Mouse (Mus musculus): Measurements from ENCODE around the gene Plac8. TPM values are rescaled to one million over a fixed set of nuclear protein-coding genes. Genes with fewer than 3 reads are reported as not detected.

The Plac8 gene
- 0.56 and 0.63 TPM in 2 replicates for polyA plus RNA-seq (2016; fragmentation: Nextera tagmentation; extraction: Ambion mirVana)

DNA sequence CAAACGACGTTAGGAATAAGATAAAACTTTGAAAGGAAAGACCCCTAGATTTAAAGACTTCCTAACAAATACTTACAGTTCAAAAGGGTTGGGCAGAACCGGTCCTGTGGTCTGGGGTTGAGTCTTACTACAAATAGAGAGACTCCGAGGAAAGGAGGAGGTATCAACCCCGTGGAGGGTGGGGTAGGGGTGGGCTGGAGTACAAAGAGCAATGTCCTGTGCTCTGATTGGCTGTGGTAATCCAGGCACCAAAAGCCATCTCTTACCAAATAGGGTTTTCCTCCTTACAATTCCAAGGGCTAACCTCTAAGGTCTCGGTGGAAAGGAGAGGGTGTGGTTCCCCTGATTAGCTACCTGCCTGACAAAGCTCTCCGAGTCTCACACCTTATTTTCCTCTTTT is at the start of gene Plac8:
Plac8 (minus strand) TSS at position 177 of the 400 bp plus-strand sequence.
- Histone ChIP-seq H3K36me3 (replicated peaks) (no peaks in the 10 kb centered on the region), H3K9me3 (no peaks in the 10 kb centered on the region), H3K27me3 (no peaks in the 10 kb centered on the region), H3K4me3 (replicated peaks) (no peak within 1 kb of the TSS), H3K27ac (no peak within 1 kb of the TSS), H3K9ac (no peak within 1 kb of the TSS), H3K4me1 (no peaks in the 10 kb centered on the region), H3K4me2 (no peak within 1 kb of the TSS)
- 36% methylated on average over 7 of the region's 7 CpGs for WGBS
- ATAC-seq (ENCODE audit: low FRiP score): no peak

GRCm38 (mm10) chr5:100620952-100621351 is 48.9 kb upstream of the Plac8 start:
- WGBS: 56% methylated on average over 9 of the region's 9 CpGs

GRCm38 (mm10) chr5:100619586-100620275 is 47.7 kb upstream of the Plac8 start:
- Histone ChIP-seq H3K4me1 (peaks cover 3% of the 10 kb centered on the region; the same call in 1 of the 2 replicates), H3K9ac (no peak overlapping the region), H3K4me3 (replicated peaks) (no peak overlapping the region), H3K4me2 (no peak overlapping the region), H3K36me3 (replicated peaks) (no peaks in the 10 kb centered on the region), H3K9me3 (no peaks in the 10 kb centered on the region), H3K27ac (no peak overlapping the region), H3K27me3 (no peaks in the 10 kb centered on the region)
- 92% methylated on average over 15 of the region's 15 CpGs for WGBS
- no peak for ATAC-seq (ENCODE audit: low FRiP score)

More at GRCm38 (mm10) chr5:100620952-100621351, 48.9 kb upstream of the Plac8 start:
- Histone ChIP-seq H3K4me2 (no peak overlapping the region), H3K9ac (no peak overlapping the region), H3K27ac (no peak overlapping the region), H3K36me3 (replicated peaks) (no peaks in the 10 kb centered on the region), H3K4me1 (peaks cover 3% of the 10 kb centered on the region; the same call in 1 of the 2 replicates), H3K4me3 (replicated peaks) (no peak overlapping the region), H3K9me3 (no peaks in the 10 kb centered on the region), H3K27me3 (no peaks in the 10 kb centered on the region)
- ATAC-seq (ENCODE audit: low FRiP score): no peak

DNA sequence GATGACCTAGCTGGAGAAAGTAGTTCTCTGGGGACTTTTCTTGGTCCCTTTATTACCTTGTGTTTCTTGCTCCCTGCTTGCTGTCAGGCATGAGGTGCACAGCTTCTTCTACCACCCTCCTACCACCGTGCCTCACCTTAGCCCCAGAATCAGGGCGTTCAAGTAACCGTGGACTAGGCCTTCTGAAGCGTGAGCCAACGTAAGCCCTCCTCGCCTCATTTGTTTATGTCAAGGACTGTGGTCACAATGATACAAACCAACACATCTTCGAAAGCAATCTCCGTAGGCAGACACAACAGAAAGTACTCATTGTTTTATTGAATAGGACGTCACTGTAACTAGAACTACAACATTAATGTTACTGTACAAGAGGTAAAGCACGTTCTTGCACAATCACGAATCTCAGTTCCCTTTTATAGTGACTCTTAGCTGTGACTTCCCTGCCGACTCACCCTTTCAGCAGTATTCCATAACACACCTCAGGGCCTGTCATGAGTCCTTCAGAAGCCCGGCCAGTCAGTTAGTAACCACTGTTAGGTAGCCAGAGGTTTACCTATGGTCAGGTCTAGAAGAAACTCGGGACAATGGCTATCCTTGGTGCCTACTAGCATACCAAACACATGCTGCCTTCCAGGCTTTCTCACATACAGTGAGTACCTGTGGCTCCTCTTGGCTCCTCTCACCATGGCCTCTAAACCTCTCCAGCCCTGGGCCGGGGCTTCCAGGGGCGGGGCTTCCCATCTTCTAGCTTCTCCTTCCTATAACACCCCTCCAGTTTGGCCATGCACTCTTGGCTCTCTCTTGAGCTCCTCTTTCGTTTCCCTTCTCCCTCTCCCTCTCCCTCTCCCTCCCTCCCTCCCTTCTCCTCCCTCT is 42.1 kb upstream of the Plac8 start:
- H3K4me3 ChIP-seq (replicated peaks): no peak overlapping the region
- H3K9me3 ChIP-seq: no peaks in the 10 kb centered on the region
- H3K36me3 ChIP-seq (replicated peaks): no peaks in the 10 kb centered on the region
- no peak overlapping the region for H3K9ac ChIP-seq
- H3K27ac ChIP-seq: no peak overlapping the region
- H3K4me1 ChIP-seq: no peaks in the 10 kb centered on the region
- no peak for ATAC-seq (ENCODE audit: low FRiP score)
- 92% methylated on average over 17 of the region's 17 CpGs for WGBS
- no peak overlapping the region for H3K4me2 ChIP-seq
- H3K27me3 ChIP-seq: no peaks in the 10 kb centered on the region

DNA sequence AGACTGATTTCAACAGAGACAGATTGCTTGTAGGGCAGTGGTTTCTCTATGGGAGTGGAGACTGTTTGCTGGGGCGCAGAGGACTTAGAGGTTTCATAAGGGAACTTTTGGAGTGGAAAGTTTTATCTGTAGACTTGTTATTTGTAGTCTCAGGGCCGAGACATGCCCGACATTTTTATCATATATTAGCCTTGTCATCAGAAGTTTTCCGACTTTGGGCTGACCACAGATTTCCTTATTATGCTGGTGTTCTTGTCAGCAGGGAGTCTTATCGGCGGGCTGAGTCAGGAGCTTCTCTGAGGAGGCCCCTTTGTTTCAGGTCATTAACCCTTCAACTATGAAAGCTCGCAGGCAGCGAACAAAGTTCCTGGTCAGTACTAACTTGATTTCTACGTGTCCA is 35.8 kb upstream of the Plac8 start:
- Histone ChIP-seq H3K9ac (no peak overlapping the region), H3K4me3 (replicated peaks) (no peak overlapping the region), H3K4me1 (no peaks in the 10 kb centered on the region), H3K9me3 (no peaks in the 10 kb centered on the region), H3K27me3 (no peaks in the 10 kb centered on the region), H3K36me3 (replicated peaks) (no peaks in the 10 kb centered on the region), H3K27ac (no peak overlapping the region), H3K4me2 (no peak overlapping the region)
- ATAC-seq (ENCODE audit: low FRiP score): no peak
- 86% methylated on average over 9 of the region's 9 CpGs for WGBS

DNA sequence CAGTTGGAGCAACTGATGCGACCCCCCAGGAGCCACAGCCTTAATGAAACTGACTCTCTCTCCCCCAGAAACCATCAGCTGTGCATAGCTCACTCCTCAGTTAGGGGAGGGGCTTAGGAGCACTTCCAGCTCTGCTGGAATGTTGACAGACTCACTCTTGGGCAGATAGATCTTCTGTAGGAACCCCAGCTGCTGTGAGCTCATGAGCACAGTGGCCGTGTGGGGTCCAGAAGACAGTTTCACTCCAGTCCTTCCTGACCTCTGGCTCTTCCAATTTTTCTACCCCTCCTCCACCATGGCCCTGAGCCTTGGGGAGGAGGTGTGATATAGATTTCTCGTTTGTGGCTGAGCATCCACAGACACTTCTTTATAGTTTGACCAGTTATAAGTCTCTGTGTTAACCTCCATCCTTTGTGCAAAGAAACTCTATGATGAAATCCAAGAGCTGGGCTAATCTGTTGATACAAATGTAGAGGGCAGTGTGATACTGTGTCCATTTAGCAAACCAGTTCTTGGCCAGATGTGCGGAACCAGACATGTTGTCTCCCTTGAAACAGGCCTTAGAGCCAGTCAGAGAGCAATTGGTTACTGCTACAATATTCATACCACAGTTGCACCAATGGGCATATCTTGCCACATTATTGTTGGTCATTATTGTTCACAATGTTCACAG is 35.2 kb upstream of the Plac8 start:
- H3K27ac ChIP-seq: no peak overlapping the region
- WGBS: 73% methylated on average over 4 of the region's 4 CpGs
- H3K4me2 ChIP-seq: no peak overlapping the region
- no peaks in the 10 kb centered on the region for H3K36me3 ChIP-seq (replicated peaks)
- no peaks in the 10 kb centered on the region for H3K9me3 ChIP-seq
- ATAC-seq (ENCODE audit: low FRiP score): no peak
- no peaks in the 10 kb centered on the region for H3K27me3 ChIP-seq
- H3K4me1 ChIP-seq: no peaks in the 10 kb centered on the region
- no peak overlapping the region for H3K4me3 ChIP-seq (replicated peaks)
- H3K9ac ChIP-seq: no peak overlapping the region

DNA sequence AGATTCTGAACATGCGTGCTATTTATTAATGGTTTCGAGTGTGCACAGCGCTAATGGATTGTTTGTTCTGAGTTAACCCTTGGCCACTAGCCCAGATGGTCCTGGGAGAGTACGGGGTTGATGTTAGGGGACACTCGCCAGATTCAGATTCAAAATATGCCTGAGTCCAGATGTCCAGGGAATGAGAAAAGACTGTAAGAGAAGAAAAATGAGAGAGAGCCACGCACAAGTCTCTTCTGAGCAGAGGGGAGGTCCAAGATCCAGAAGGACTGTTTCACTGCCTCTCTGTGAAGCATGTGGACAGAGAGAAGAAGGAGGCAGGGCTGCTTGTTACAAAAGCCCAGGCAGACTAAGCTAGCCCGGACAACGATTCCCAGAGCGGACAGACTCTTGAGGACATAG is 33.8 kb upstream of the Plac8 start:
- H3K9ac ChIP-seq: no peak overlapping the region
- no peaks in the 10 kb centered on the region for H3K36me3 ChIP-seq (replicated peaks)
- no peaks in the 10 kb centered on the region for H3K4me1 ChIP-seq
- H3K4me3 ChIP-seq (replicated peaks): no peak overlapping the region
- no peak overlapping the region for H3K27ac ChIP-seq
- ATAC-seq (ENCODE audit: low FRiP score): no peak
- H3K4me2 ChIP-seq: no peak overlapping the region
- no peaks in the 10 kb centered on the region for H3K9me3 ChIP-seq
- 81% methylated on average over 9 of the region's 9 CpGs for WGBS
- H3K27me3 ChIP-seq: no peaks in the 10 kb centered on the region

- Histone ChIP-seq H3K4me2 (no peak overlapping the region), H3K9ac (no peak overlapping the region), H3K27me3 (no peaks in the 10 kb centered on the region), H3K4me1 (no peaks in the 10 kb centered on the region), H3K4me3 (replicated peaks) (no peak overlapping the region), H3K27ac (no peak overlapping the region), H3K9me3 (no peaks in the 10 kb centered on the region), H3K36me3 (replicated peaks) (no peaks in the 10 kb centered on the region)
- no peak for ATAC-seq (ENCODE audit: low FRiP score)
- 77% methylated on average over 4 of the region's 4 CpGs for WGBS
Observed at GRCm38 (mm10) chr5:100604061-100604460, 32.0 kb upstream of the Plac8 start.

DNA sequence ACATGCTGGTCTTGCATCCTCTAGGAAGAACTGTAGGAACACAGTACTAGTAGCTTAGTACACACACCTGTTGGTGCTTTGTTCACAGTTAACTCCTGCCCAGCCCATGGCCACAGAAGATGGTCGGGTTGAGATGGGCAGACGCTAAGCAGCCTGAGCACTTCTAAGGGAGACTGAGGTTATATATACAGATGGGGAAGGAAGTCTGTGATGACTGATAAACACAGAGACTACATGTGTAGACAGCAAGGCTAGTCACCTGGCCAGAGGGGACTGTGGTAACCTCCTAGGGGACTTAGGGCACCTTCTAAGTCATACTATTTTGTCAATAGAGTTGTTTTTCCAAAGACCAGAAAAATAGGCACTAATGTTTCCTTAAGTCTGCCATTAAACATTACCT is 29.8 kb upstream of the Plac8 start:
- WGBS: 78% methylated on average over 2 of the region's 2 CpGs
- no peaks in the 10 kb centered on the region for H3K4me1 ChIP-seq
- H3K27ac ChIP-seq: no peak overlapping the region
- ATAC-seq (ENCODE audit: low FRiP score): no peak
- H3K4me2 ChIP-seq: no peak overlapping the region
- H3K4me3 ChIP-seq (replicated peaks): no peak overlapping the region
- no peaks in the 10 kb centered on the region for H3K9me3 ChIP-seq
- H3K9ac ChIP-seq: no peak overlapping the region
- no peaks in the 10 kb centered on the region for H3K27me3 ChIP-seq
- no peaks in the 10 kb centered on the region for H3K36me3 ChIP-seq (replicated peaks)

DNA sequence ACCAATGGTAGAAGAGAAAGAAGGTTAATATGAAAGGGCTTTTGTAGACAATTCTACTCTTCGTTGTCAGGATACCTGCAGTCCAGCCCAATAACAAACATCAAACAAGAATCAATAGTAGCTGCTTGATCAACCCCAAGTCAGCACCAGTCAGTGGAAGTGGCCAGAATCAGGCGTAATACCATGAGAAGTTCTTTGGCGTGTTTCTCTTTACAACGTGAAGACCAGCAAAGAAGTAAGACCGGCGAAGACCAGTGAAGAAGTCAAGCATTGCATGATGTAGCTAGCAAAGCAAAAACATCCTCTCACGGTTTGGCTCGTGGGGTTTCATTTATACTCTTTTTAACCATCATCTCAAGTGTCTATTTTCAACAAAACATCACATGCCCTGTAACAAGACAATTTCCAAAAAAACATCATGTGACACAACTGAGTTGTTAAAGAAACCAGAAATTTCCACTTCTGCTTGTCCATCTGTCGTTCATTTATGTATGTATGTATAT is 27.0 kb upstream of the Plac8 start:
- Histone ChIP-seq H3K27me3 (no peaks in the 10 kb centered on the region), H3K27ac (no peak overlapping the region), H3K4me2 (no peak overlapping the region), H3K36me3 (replicated peaks) (no peaks in the 10 kb centered on the region), H3K4me3 (replicated peaks) (no peak overlapping the region), H3K9me3 (no peaks in the 10 kb centered on the region), H3K9ac (no peak overlapping the region), H3K4me1 (no peaks in the 10 kb centered on the region)
- no peak for ATAC-seq (ENCODE audit: low FRiP score)
- 90% methylated on average over 9 of the region's 9 CpGs for WGBS

- Histone ChIP-seq H3K4me3 (replicated peaks) (no peak overlapping the region), H3K4me1 (no peaks in the 10 kb centered on the region), H3K9me3 (no peaks in the 10 kb centered on the region), H3K27ac (no peak overlapping the region), H3K9ac (no peak overlapping the region), H3K4me2 (no peak overlapping the region), H3K27me3 (no peaks in the 10 kb centered on the region), H3K36me3 (replicated peaks) (no peaks in the 10 kb centered on the region)
- no peak for ATAC-seq (ENCODE audit: low FRiP score)
- 72% methylated on average over 11 of the region's 11 CpGs for WGBS
Observed at GRCm38 (mm10) chr5:100597886-100598485, 25.9 kb upstream of the Plac8 start.

DNA sequence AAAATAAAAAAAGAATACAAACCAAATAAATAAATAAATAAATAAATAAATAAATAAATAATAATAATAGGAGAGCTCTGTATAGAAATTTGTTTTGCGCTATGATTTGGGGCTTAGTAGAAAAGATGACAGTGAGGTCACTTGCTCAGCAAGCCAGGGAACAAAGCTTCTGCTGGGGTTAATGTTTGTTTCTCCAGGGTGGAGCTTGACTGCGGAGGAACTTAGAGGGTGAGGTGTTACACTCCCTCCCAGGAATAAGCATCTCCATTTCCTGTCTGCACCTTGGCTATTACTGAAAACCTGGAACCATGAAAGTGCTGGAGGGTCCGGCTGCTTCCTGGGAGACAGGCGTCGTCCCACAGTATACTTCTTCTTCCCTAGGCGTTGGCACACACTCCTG is 24.0 kb upstream of the Plac8 start:
- Histone ChIP-seq H3K4me2 (no peak overlapping the region), H3K9me3 (no peaks in the 10 kb centered on the region), H3K36me3 (replicated peaks) (no peaks in the 10 kb centered on the region), H3K9ac (no peak overlapping the region), H3K4me3 (replicated peaks) (no peak overlapping the region), H3K27me3 (no peaks in the 10 kb centered on the region), H3K27ac (no peak overlapping the region), H3K4me1 (no peaks in the 10 kb centered on the region)
- no peak for ATAC-seq (ENCODE audit: low FRiP score)
- 85% methylated on average over 6 of the region's 6 CpGs for WGBS

Measured in forebrain, embryonic 12.5 days (tissue).